Mouse (Mus musculus) adrenal gland, postnatal 36 days (tissue): ENCODE data around the gene Zgrf1. TPM values are rescaled to one million over a fixed set of nuclear protein-coding genes. Genes with fewer than 3 reads are reported as not detected.

Experiments used
- DNase-seq, 2 experiments: peaks; one replicate each; pipeline ENCODE4 v3.0.0; 2021; ENCODE audit warnings: mixed read lengths in 1 of 2
- total RNA-seq, 2 experiments: library from RNA; stranded (reverse); gene quantifications; 2 replicates each; pipeline ENCODE4 v1.2.3; 2021

Zgrf1 gene
- total RNA-seq, 2 experiments from 2014 or later: 1.3 to 1.5 TPM

DNA sequence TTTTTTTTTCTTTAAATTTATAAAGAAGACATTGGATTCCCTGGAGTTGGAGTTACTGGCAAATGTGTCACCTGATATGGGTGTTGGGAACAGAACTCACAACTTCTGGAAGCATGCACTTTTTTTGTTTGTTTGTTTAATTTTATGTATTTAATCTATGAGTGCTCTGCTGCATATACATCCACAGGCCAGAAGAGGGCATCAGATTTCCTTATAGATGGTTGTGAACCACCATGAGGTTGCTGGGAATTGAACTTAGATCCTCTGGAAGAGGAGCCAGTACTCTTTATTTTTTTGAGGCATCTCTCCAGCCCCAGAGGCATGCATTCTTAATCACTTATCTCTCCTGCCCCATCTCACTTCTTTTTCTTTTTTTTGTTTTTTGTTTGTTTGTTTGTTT lies 4.9 kb downstream of the Zgrf1 start:
- no peak for DNase-seq

- no peak for DNase-seq
These were observed 9.7 kb downstream of the Zgrf1 start for GRCm38 (mm10) chr3:127562974-127563373.

GRCm38 (mm10) chr3:127565129-127565528 lies 11.8 kb downstream of the Zgrf1 start:
- no peak for DNase-seq

DNA sequence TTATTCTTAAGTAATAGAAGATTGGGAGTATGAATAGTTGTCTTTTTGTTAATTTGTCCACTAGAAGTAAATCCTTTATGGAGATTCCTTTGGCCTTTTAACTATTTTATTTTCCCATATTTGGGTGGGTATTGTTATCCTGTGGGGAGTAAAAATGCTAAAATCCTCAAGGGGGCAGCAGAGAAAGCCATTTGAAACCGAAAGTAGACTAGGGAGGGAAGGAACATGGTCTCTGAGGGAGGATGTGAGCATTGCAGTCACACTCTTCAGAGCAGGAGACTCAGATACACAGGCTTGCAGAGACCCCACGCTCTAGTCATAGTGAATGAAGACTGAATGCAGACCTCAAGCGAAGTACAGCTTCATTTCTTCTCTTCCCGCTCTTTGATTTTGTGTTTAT lies 19.3 kb downstream of the Zgrf1 start:
- peak; percentile 26 to 57 for DNase-seq

GRCm38 (mm10) chr3:127597136-127597535 lies 43.8 kb downstream of the Zgrf1 start:
- no peak for DNase-seq

- no peak for DNase-seq
These were observed 54.8 kb downstream of the Zgrf1 start for GRCm38 (mm10) chr3:127608109-127608508.

- DNase-seq: peak; percentile 79 to 86
These were observed 72.0 kb downstream of the Zgrf1 start for GRCm38 (mm10) chr3:127625296-127625695.

- DNase-seq: peak; percentile 28 to 35
These were observed 72.6 kb downstream of the Zgrf1 start for GRCm38 (mm10) chr3:127625701-127626399.

- no peak for DNase-seq
These were observed 73.2 kb downstream of the Zgrf1 start for GRCm38 (mm10) chr3:127626524-127626923.

DNA sequence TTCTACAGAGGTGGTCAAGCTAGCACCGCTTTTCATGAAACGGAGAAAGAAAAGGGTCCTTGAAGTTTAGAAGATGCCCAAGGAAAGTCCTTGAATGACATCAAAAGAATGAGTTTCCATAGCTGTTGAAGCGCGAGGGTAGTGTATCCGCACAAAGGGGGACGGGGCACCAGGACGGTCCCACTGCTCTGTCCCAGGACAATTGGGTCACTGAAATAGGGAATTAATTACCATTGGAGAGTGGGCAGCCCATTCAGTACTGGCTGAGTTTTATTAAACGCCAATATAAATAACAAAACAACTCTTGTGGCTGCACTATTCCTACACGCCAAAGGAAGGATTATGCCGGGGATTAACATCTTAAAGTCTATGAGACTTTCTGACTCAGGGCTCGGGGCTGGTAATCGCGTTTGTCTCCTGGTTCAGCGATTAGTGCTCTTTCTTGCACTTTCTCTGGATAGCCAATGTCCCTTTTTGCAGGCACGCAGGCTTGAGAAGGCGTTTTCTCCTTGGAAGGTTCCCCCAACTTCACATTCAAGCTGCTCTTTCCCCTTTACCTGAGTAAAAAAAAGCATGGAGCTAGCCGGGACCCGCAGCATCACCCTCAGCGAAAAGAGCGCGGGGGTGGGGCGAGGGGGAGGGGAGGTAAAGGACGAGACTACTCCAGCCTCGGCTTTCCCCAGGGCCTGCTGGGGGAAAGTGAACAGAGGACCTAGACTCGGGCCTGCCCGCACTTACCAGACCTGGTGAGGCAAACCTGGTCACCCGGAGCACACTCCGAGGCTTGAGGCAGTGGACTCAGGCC lies 74.1 kb downstream of the Zgrf1 start:
- no peak for DNase-seq

DNA sequence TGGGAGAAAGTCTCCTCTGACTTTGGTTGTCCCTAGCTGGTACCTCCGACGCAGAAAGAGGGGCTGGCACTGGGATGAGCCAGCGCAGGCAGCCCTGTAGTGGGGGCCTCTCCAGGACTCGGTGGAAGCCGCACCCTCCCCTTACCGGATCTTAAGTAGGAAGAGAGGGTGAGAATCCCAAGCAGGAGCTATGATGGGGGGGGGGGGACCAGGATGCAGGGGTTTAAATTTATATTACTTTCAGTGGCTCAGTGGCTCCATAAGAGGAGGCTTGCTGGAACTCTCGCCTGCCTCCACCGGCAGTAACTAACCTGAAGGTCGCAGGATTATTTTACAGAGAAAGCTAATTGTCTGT lies 74.6 kb downstream of the Zgrf1 start:
- DNase-seq: no peak

GRCm38 (mm10) chr3:127628311-127629184 lies 75.3 kb downstream of the Zgrf1 start:
- DNase-seq: no peak

DNA sequence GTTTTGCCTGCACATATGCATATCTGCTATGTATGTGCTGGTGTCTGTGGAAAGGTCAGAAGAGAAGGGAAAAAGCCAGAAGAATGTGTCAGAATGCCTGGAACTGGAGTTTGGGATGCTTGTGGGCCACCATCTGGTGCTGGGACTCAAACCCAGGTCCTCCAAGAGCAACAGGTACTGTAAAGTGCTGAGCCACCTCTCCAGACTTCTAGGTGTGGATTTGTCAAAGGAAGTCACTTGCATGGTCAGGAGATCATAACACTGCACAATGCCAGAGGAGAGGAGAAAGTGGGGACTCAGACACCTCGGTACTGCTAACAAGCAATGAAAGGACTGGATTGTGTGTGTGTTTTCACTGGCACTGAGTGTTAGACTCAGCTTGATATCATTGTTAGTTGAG lies 76.9 kb downstream of the Zgrf1 start:
- no peak for DNase-seq

DNA sequence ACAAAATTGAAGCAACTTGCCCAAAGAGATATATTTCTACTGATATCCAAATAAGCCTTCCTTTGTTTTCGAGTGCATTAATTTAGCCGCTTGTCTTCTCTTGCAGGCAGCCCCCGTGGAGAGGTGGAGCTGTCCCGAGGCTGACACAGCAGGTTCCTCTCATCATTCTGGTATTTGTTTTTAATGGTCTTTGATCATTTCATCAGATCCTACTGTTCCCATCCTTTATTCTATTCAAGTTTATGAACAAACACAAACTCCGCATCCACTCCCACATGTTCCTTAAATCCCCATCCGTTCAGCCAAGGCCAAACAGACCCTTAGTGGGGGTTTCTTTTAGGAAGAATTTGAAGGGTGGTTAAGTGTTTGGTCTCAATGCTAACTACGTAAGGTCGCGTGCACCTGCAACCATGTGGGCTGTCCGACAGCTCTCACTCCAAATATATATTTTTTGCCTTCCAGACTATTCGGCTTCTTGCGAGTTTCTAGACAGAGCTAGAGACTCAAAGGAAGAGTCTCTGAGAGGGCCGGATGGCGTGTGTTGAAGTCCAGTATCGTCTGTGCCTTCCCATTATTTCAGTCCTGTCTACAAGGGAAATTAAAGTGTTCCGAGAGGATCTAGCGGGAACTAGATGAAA lies 77.6 kb downstream of the Zgrf1 start:
- DNase-seq: no peak

- no peak for DNase-seq
These were observed 78.3 kb downstream of the Zgrf1 start for GRCm38 (mm10) chr3:127631582-127631981.

DNA sequence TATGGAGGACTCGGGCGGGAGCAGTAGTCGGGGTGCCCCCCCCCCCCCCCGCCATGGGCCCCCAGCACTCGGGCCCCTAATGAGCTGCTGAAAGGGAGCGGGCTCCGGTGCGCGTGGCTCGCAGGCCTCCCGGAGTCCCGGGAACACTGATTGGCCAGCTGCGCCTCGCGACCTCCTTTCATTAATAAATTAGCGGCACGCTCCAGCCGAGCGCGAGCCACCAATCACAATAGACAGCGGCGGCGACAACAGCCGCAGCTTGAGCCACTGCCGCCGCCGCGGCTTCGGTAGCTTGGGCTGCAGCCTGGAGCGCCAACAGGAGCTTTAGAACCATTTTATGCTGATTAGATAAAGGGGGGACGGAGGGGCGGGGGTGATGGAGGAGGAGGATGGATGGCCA lies 79.2 kb downstream of the Zgrf1 start:
- peak; percentile 20 to 37 for DNase-seq

DNA sequence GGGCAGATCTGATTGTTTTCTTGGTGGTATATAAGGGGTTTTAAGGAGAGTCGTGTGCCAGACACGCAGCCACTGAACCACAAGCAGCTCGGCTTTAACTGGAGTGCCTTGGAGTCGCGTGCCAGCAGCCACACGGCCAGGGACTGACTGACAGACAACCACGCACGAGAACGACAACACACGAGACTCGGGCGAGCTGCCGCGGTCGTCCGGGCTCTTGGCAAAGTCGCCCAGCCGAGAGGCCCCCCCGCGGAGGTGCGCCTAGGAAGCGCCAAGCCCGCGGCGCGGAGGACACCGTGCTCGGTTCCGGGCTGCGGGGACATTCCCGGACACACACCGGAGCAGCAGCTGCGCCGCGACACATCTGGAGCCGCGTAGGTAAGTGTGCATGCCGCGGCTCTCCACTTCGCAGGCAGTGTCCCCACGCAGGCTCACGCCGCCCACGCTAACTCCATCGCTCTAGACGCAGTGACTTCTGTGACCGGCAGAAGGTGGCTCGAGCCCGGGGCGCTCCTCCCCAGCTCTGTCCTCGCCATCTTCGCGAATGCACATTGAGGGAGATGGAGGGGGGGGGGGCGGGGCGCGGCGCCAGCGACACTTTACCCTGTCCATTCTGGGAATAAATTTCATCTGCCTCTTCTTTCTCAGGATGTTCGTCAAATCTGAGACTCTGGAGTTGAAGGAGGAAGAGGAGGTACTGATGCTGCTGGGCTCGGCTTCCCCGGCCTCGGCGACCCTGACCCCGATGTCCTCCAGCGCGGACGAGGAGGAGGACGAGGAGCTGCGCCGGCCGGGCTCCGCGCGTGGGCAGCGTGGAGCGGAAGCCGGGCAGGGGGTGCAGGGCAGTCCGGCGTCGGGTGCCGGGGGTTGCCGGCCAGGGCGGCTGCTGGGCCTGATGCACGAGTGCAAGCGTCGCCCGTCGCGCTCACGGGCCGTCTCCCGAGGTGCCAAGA lies 80.1 kb downstream of the Zgrf1 start, which contains the start of gene Neurog2:
Gene Neurog2, plus strand, starts transcription at position 56 of the 953 bp plus-strand sequence.
- DNase-seq: peak in 1 of 2 experiments; percentile 36

- peak; percentile 81 to 88 for DNase-seq
These were observed 81.1 kb downstream of the Zgrf1 start for GRCm38 (mm10) chr3:127634101-127634983.

- no peak for DNase-seq
These were observed 81.7 kb downstream of the Zgrf1 start for GRCm38 (mm10) chr3:127634984-127635349.
